Mouse (Mus musculus) thymus, postnatal 0 days (tissue): Measurements from ENCODE around the gene Cyp4f16. TPM values are rescaled to one million over a fixed set of nuclear protein-coding genes. Genes with fewer than 3 reads are reported as not detected.
A peak's percentile ranks its signal among the peaks of the same experiment; 100 is the strongest.
"Not testable (repeated sequence)": the region's sequence is repeated elsewhere in the genome, so short reads cannot be mapped to it uniquely, and the experiment has no call there.

Experiments
- DNase-seq: peaks from one replicate; pipeline ENCODE4 v3.0.0-alpha.2; 2015; ENCODE audit warnings: low spot score
- polyA plus RNA-seq: library from polyadenylated mRNA; unstranded; fragments of >200 nt; fragmentation: Nextera tagmentation; extraction: Ambion mirVana; gene quantifications from 2 replicates; pipeline ENCODE4 v1.2.1, GENCODE M21; 2015

The Cyp4f16 gene
- polyA plus RNA-seq, 1 experiment from 2014 or later: 5.6 TPM

GRCm38 (mm10) chr17:32550377-32550776 is 14.0 kb downstream of the Cyp4f16 start:
- DNase-seq: not testable (repeated sequence)

GRCm38 (mm10) chr17:32550900-32551770 is 14.8 kb downstream of the Cyp4f16 start:
- peak; percentile 93 for DNase-seq

GRCm38 (mm10) chr17:32553016-32553415 is 16.7 kb downstream of the Cyp4f16 start:
- DNase-seq: not testable (repeated sequence)

GRCm38 (mm10) chr17:32554368-32554767 is 18.0 kb downstream of the Cyp4f16 start:
- not testable (repeated sequence) for DNase-seq

GRCm38 (mm10) chr17:32563301-32563700 is 26.9 kb downstream of the Cyp4f16 start:
- DNase-seq: not testable (repeated sequence)

GRCm38 (mm10) chr17:32573286-32573685 is 36.9 kb downstream of the Cyp4f16 start:
- peak; percentile 61 for DNase-seq

GRCm38 (mm10) chr17:32577496-32578186 is 41.3 kb downstream of the Cyp4f16 start:
- DNase-seq: no peak

- DNase-seq: peak; percentile 0
Measured at GRCm38 (mm10) chr17:32596494-32596893, 60.1 kb downstream of the Cyp4f16 start.

Other genes starting within 250 kb of the Cyp4f16 start
- 73.0 and 82.9 TPM in 2 replicates for gene Akap8, start 215.3 kb upstream of the Cyp4f16 start, polyA plus RNA-seq
- gene Akap8l, start 186.0 kb upstream of the Cyp4f16 start, polyA plus RNA-seq: 62.4 and 66.4 TPM in 2 replicates
- gene Wiz, start 147.1 kb upstream of the Cyp4f16 start, polyA plus RNA-seq: 13.2 and 15.3 TPM in 2 replicates
- gene Rasal3, start 133.0 kb upstream of the Cyp4f16 start, polyA plus RNA-seq: 164 and 165 TPM in 2 replicates
- gene Pglyrp2, start 112.4 kb upstream of the Cyp4f16 start, polyA plus RNA-seq: 32.4 and 34.4 TPM in 2 replicates
- 0.30 and 0.69 TPM in 2 replicates for gene Cyp4f39, start 83.8 kb upstream of the Cyp4f16 start, polyA plus RNA-seq
- gene Cyp4f17, start 30.5 kb upstream of the Cyp4f16 start, polyA plus RNA-seq: 2.2 and 3.0 TPM in 2 replicates
- not detected in 2 replicates for gene Cyp4f37, start 84.8 kb downstream of the Cyp4f16 start, polyA plus RNA-seq
- gene Cyp4f40, start 122.3 kb downstream of the Cyp4f16 start, polyA plus RNA-seq: not detected in 2 replicates
- 0.05 TPM in 1 of 2 replicates, not detected in the other for gene Cyp4f15, start 149.1 kb downstream of the Cyp4f16 start, polyA plus RNA-seq